Mouse (Mus musculus) stomach, postnatal 0 days (tissue): ENCODE data around the gene Hist2h2bb. TPM values are rescaled to one million over a fixed set of nuclear protein-coding genes. Genes with fewer than 3 reads are reported as not detected.

Experiments
- ATAC-seq: fragments of 200-750 bp; cut with Nextera tagmentation; 2 replicates; pipeline ENCODE4 v1.8.0; 2017; ENCODE audit not compliant: low FRiP score, low TSS enrichment
- DNase-seq: peaks from one replicate; pipeline ENCODE4 v3.0.0-alpha.2; 2016; ENCODE audit warnings: low spot score
- H3K27ac ChIP-seq: fragments of 300-500 bp; sonication (generic); replicated peaks from 2 replicates; pipeline ENCODE4 v1.5.1; 2014; ENCODE audit warnings: mild to moderate bottlenecking, control low read depth
- H3K27me3 ChIP-seq: fragments of 300-500 bp; sonication (generic); 2 replicates; pipeline ENCODE4 v1.6.1; 2014; ENCODE audit warnings: low read length; ENCODE audit not compliant: control insufficient read depth, insufficient read depth
- H3K36me3 ChIP-seq: fragments of 300-500 bp; sonication (generic); 2 replicates; pipeline ENCODE4 v1.6.1; 2014; ENCODE audit warnings: low read length, mixed read lengths; ENCODE audit not compliant: control insufficient read depth, insufficient read depth
- H3K4me1 ChIP-seq: fragments of 300-500 bp; sonication (generic); replicated peaks from 2 replicates; pipeline ENCODE4 v1.6.1; 2014; ENCODE audit warnings: antibody characterized with exemption; ENCODE audit not compliant: control insufficient read depth, insufficient read depth
- H3K4me2 ChIP-seq: fragments of 300-500 bp; sonication (generic); replicated peaks from 2 replicates; pipeline ENCODE4 v1.6.1; 2014; ENCODE audit warnings: low read depth, mild to moderate bottlenecking, control low read depth, moderate library complexity
- H3K4me3 ChIP-seq: fragments of 300-500 bp; sonication (generic); 2 replicates; pipeline ENCODE4 v1.5.1; 2014; ENCODE audit warnings: low read depth, low read length, control low read depth
- H3K9ac ChIP-seq: fragments of 300-500 bp; sonication (generic); 2 replicates; pipeline ENCODE4 v1.6.1; 2014; ENCODE audit warnings: mild to moderate bottlenecking, low read length, control low read depth, mixed read lengths
- H3K9me3 ChIP-seq: fragments of 300-500 bp; sonication (generic); 2 replicates; pipeline ENCODE4 v1.6.1; 2016; ENCODE audit warnings: low read length; ENCODE audit not compliant: control insufficient read depth
- CTCF ChIP-seq: IDR thresholded peaks from 2 replicates; pipeline ENCODE4 v1.5.1; 2016; ENCODE audit warnings: antibody characterized with exemption, low read depth, mild to moderate bottlenecking, moderate library complexity
- EP300 ChIP-seq: optimal IDR thresholded peaks from 2 replicates; pipeline ENCODE3; 2016; ENCODE audit warnings: antibody characterized with exemption
- WGBS: fragments of 180-500 bp; shearing (Covaris S2); extraction: QIAGEN DNeasy Blood & Tissue Kit; methylation state at CpG from one replicate; pipeline ENCODE4 v1.1.7; 2014; 5-methylcytosine and 5-hydroxymethylcytosine counted together
- polyA plus RNA-seq: library from polyadenylated mRNA; unstranded; fragments of >200 nt; fragmentation: Nextera tagmentation; extraction: Ambion mirVana; gene quantifications from 2 replicates; pipeline ENCODE4 v1.2.1, GENCODE M21; 2015

Hist2h2bb gene
- polyA plus RNA-seq, 1 experiment from 2014 or later: 5.5 TPM

GRCm38 (mm10) chr3:96293787-96294186, 24.2 kb downstream of the Hist2h2bb start, which contains the start of gene Fcgr1:
Gene Fcgr1 (minus strand): TSS chr3:96293969.
- H3K4me2 ChIP-seq: no peak within 1 kb of the TSS
- H3K36me3 ChIP-seq: no peaks in the 10 kb centered on the region
- ATAC-seq (no peak), DNase-seq (no peak)
- H3K4me1 ChIP-seq: no peaks in the 10 kb centered on the region
- H3K9ac ChIP-seq: no peak within 1 kb of the TSS
- TF ChIP-seq CTCF (no peak), EP300 (no peak)
- H3K9me3 ChIP-seq: no peaks in the 10 kb centered on the region
- H3K27ac ChIP-seq: no peak within 1 kb of the TSS
- 75% methylated on average over 4 of the region's 4 CpGs for WGBS
- no peaks in the 10 kb centered on the region for H3K27me3 ChIP-seq
- H3K4me3 ChIP-seq: no peak within 1 kb of the TSS

DNA sequence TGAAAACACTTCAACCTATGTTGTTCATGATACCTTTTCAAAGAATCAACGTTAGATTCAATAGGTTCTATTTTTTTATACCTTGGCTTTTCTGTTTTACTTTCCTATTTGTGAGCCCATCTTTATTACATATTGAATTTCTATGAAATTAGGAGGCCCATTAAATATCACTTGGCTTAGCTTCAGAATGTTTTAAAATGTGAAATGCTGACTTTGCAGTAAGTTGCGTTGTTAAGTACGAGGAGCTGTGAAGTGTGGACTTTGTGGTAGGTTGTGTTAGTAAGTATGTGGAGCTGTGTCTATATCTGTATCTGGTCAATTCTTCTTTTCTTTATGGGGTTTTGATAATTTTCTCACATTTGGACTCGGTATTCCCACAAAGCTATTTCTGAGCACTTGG, 28.8 kb downstream of the Hist2h2bb start:
- H3K27ac ChIP-seq: no peak overlapping the region
- no peak overlapping the region for H3K4me3 ChIP-seq
- H3K36me3 ChIP-seq: no peaks in the 10 kb centered on the region
- no peaks in the 10 kb centered on the region for H3K4me1 ChIP-seq
- ATAC-seq (no peak), DNase-seq (no peak)
- no peaks in the 10 kb centered on the region for H3K9me3 ChIP-seq
- WGBS: 91% methylated on average over 4 of the region's 4 CpGs
- H3K9ac ChIP-seq: no peak overlapping the region
- no peak for TF ChIP-seq EP300
- TF ChIP-seq CTCF: no peak
- no peaks in the 10 kb centered on the region for H3K27me3 ChIP-seq
- no peak overlapping the region for H3K4me2 ChIP-seq

- no peak for DNase-seq
- no peak overlapping the region for H3K4me2 ChIP-seq
- no peak overlapping the region for H3K27ac ChIP-seq
- no peaks in the 10 kb centered on the region for H3K9me3 ChIP-seq
- TF ChIP-seq CTCF (no peak), EP300 (no peak)
- H3K4me3 ChIP-seq: no peak overlapping the region
- H3K9ac ChIP-seq: no peak overlapping the region
- no peaks in the 10 kb centered on the region for H3K27me3 ChIP-seq
- 97% methylated on average over 2 of the region's 2 CpGs for WGBS
- no peaks in the 10 kb centered on the region for H3K4me1 ChIP-seq
- no peaks in the 10 kb centered on the region for H3K36me3 ChIP-seq
- no peak for ATAC-seq
Measured at GRCm38 (mm10) chr3:96299562-96299961, 30.0 kb downstream of the Hist2h2bb start.

GRCm38 (mm10) chr3:96300706-96301529, 31.4 kb downstream of the Hist2h2bb start:
- no peaks in the 10 kb centered on the region for H3K27me3 ChIP-seq
- 66% methylated on average over 26 of the region's 26 CpGs for WGBS
- H3K4me1 ChIP-seq: no peaks in the 10 kb centered on the region
- peak overlapping the region; percentile 39 for H3K4me2 ChIP-seq
- peak overlapping the region; percentile 23 for H3K4me3 ChIP-seq
- no peaks in the 10 kb centered on the region for H3K36me3 ChIP-seq
- TF ChIP-seq CTCF (no peak), EP300 (no peak)
- H3K9me3 ChIP-seq: no peaks in the 10 kb centered on the region
- H3K9ac ChIP-seq: no peak overlapping the region
- DNase-seq: no peak
- no peak overlapping the region for H3K27ac ChIP-seq
- ATAC-seq: peak; percentile 32; the same call in 1 of the 2 replicates

GRCm38 (mm10) chr3:96302076-96302475, 32.5 kb downstream of the Hist2h2bb start:
- H3K4me3 ChIP-seq: no peak overlapping the region
- TF ChIP-seq EP300 (no peak), CTCF (no peak)
- no peak overlapping the region for H3K4me2 ChIP-seq
- H3K9ac ChIP-seq: no peak overlapping the region
- H3K27ac ChIP-seq: no peak overlapping the region
- H3K9me3 ChIP-seq: no peaks in the 10 kb centered on the region
- 81% methylated on average over 5 of the region's 5 CpGs for WGBS
- no peaks in the 10 kb centered on the region for H3K36me3 ChIP-seq
- no peak for DNase-seq
- H3K4me1 ChIP-seq: no peaks in the 10 kb centered on the region
- no peak for ATAC-seq
- H3K27me3 ChIP-seq: no peaks in the 10 kb centered on the region

- no peaks in the 10 kb centered on the region for H3K27me3 ChIP-seq
- H3K4me2 ChIP-seq: no peak overlapping the region
- H3K9me3 ChIP-seq: no peaks in the 10 kb centered on the region
- WGBS: 66% methylated on average over 9 of the region's 9 CpGs
- no peak overlapping the region for H3K9ac ChIP-seq
- no peaks in the 10 kb centered on the region for H3K4me1 ChIP-seq
- H3K4me3 ChIP-seq: no peak overlapping the region
- H3K27ac ChIP-seq: no peak overlapping the region
- no peak for DNase-seq
- H3K36me3 ChIP-seq: no peaks in the 10 kb centered on the region
- no peak for ATAC-seq
- TF ChIP-seq EP300 (no peak), CTCF (no peak)
Measured at GRCm38 (mm10) chr3:96306506-96306905, 37.0 kb downstream of the Hist2h2bb start.
